Mouse (Mus musculus) left cerebral cortex, adult 2 months (tissue): ENCODE measurements around the gene Arid5a. TPM values are rescaled to one million over a fixed set of nuclear protein-coding genes. Genes with fewer than 3 reads are reported as not detected.

ENCODE experiments used
- DNase-seq, 2 experiments: peaks; one replicate each; pipeline ENCODE4 v3.0.0; 2021 to 2022; ENCODE audit warnings: low spot score in 2 of 2, mixed read lengths in 1 of 2; ENCODE audit errors: extremely low spot score in 1 of 2
- H3K27ac ChIP-seq: fragments of 200-600 bp; 2 replicates; pipeline ENCODE4 v1.8.1; 2022
- H3K4me3 ChIP-seq: fragments of 200-600 bp; 2 replicates; pipeline ENCODE4 v1.8.1; 2022
- CTCF ChIP-seq: fragments of 200-600 bp; IDR thresholded peaks from 2 replicates; pipeline ENCODE4 v1.8.1; 2022; ENCODE audit warnings: antibody characterized with exemption, mild to moderate bottlenecking, moderate library complexity
- intact Hi-C: fragments of 180-260 bp; cut with DNase I; formaldehyde crosslinking; loops from one replicate; pipeline ENCODE4 v1.15.1; 2025
- total RNA-seq, 2 experiments: library from RNA; stranded (reverse); gene quantifications; 2 replicates each; pipeline ENCODE4 v1.2.3; 2021

The Arid5a gene
- total RNA-seq, 2 experiments from 2014 or later = 16.1 to 23.5 TPM

- no peak for DNase-seq
Measured at GRCm38 (mm10) chr1:36308966-36309475, 1.5 kb downstream of the Arid5a start.

DNA sequence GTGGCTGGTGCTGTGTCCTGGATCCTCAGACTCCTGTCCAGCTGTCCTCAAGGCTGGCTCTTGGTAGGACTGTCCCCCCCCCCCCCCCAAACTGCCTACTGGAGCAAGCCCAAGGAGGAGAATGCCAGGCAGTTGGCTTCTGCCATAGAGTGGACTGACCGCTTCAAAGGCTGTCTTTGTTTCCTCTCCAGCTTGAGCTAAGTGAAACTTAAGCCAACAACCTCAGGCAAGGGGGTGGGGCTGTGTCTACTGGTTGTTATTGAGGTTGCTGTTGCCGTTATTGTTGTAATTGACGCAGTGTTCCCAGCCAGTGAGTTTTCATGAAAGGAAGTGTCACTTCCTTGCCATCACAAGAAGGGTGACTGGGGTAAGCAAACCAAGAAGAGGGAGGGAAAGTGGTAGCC is 2.0 kb downstream of the Arid5a start:
- no peak overlapping the region for H3K27ac ChIP-seq
- intact Hi-C loops = no loop called here
- no peak for TF ChIP-seq CTCF
- DNase-seq = peak in 1 of 2 experiments; percentile 44
- peak overlapping the region; percentile 99 for H3K4me3 ChIP-seq

More at GRCm38 (mm10) chr1:36308966-36309475, 1.5 kb downstream of the Arid5a start:
- TF ChIP-seq CTCF = no peak
- intact Hi-C loops = no loop called here
- no peak overlapping the region for H3K27ac ChIP-seq
- H3K4me3 ChIP-seq = peak overlapping the region; percentile 99

GRCm38 (mm10) chr1:36314959-36315775 is 7.6 kb downstream of the Arid5a start:
- DNase-seq = no peak
- no peak for TF ChIP-seq CTCF
- no peak overlapping the region for H3K27ac ChIP-seq
- intact Hi-C loops = no loop called here
- no peak overlapping the region for H3K4me3 ChIP-seq

DNA sequence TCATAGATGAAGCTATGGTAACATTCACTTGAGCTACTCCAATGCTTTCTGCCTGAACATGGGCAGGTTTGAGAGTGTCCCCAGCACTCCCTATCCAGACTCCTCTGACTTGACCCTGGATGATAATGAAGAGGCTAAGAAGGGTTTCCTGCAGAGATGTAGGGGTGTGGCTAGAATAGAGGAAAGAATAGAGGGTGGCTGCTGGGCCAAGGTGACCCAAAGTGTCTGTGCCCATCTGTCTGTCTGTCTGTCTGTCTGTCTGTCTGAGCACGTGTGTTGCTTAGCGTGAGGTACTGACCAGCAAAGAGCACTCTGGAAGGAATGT is 8.2 kb downstream of the Arid5a start:
- no peak for TF ChIP-seq CTCF
- Histone ChIP-seq H3K4me3 (no peak overlapping the region), H3K27ac (no peak overlapping the region)
- DNase-seq = no peak
- intact Hi-C loops = no loop called here

GRCm38 (mm10) chr1:36321164-36321563 is 13.6 kb downstream of the Arid5a start:
- Histone ChIP-seq H3K27ac (no peak overlapping the region), H3K4me3 (no peak overlapping the region)
- intact Hi-C loops = no loop called here
- TF ChIP-seq CTCF = no peak
- no peak for DNase-seq

DNA sequence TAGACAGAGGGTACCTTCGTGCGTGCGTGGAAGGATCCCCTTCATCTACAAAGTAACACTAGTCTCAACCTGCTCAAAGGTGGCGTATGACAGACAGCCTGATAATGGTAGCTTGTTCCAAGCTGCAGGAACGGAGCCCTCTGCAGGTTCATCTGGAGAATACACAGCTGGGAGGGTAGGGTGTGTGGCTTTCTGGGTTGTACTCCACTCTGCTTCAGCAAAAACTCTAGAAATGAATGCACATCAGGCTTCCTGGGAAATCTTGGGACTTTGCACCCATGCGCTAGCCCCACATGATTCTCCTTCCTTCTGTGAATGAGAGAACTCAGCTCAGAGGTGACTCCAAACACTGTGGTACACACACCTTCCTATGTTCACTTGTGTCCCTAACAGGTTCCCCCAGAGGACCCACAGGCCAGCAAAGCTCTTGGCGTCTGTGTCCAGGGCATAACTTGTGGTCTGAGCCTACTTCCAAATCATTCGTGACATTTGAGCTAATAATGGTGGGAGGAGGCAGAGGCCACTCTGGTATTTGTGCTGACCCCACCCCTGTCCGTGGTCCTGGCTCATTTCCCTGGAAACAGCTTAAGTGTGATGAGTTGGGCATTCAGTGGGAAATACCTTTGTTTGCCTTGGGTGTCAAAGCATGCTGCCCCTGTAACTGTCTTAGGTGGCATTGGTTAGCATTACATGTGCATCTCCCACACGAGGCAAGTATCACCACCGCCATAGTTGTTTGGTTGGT is 14.5 kb downstream of the Arid5a start:
- Histone ChIP-seq H3K4me3 (no peak overlapping the region), H3K27ac (no peak overlapping the region)
- peak; percentile 60 for TF ChIP-seq CTCF
- DNase-seq = no peak
- intact Hi-C loops = no loop called here

DNA sequence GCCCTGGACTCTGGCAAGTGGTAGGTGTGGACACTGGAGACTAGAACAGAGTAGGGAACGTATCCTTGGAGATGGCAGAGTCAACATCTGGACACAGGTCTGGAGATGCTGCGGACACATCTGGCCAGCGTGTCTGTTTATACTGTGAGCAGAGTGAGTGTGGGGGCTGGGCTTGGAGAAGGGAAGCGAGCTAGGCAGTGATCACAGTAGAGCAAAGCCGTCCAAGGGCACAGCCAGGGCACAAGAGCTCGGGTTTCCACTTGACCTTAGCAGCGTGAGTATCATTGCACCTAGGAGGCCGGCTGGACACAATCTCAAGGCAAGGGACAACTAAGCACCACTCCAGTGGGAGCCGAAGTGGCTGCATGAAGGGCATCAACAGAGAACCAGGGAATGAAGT is 15.5 kb downstream of the Arid5a start:
- no peak for TF ChIP-seq CTCF
- intact Hi-C loops = no loop called here
- no peak for DNase-seq
- no peak overlapping the region for H3K4me3 ChIP-seq
- H3K27ac ChIP-seq = no peak overlapping the region

GRCm38 (mm10) chr1:36323746-36324448 is 16.4 kb downstream of the Arid5a start:
- intact Hi-C loops = loop anchor here (2.0 kb wide), 1 partner anchor 177 kb away; no protein-coding TSS in a partner anchor
- no peak overlapping the region for H3K27ac ChIP-seq
- peak; percentile 44 to 47 for DNase-seq
- TF ChIP-seq CTCF = peak; percentile 69
- H3K4me3 ChIP-seq = no peak overlapping the region

DNA sequence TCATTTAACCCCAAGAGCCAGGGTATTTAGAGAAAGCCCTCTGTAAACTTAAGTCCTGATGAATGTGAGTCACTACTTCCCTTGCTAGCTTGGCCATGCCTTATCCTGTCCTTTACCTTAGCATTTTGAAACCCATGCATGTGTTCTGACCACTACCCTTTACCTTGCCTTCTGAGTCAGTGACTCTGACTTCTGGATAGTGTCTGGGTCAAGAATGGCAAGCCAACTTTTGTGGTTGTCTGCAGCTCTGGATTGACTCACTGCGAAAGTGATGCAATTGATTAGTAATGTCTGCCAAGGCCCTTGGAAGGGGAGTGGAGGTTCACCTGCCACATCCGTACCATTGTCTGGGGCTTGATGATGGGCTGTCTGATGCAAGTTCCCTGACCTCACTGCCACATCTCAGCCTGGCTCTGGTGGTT is 18.4 kb downstream of the Arid5a start:
- no peak overlapping the region for H3K4me3 ChIP-seq
- no peak overlapping the region for H3K27ac ChIP-seq
- TF ChIP-seq CTCF = no peak
- intact Hi-C loops = loop anchor here (2.0 kb wide), 1 partner anchor 175 kb away; no protein-coding TSS in a partner anchor
- no peak for DNase-seq

GRCm38 (mm10) chr1:36326815-36327214 is 19.3 kb downstream of the Arid5a start:
- intact Hi-C loops = no loop called here
- Histone ChIP-seq H3K4me3 (no peak overlapping the region), H3K27ac (no peak overlapping the region)
- DNase-seq = no peak
- no peak for TF ChIP-seq CTCF

- no peak overlapping the region for H3K27ac ChIP-seq
- intact Hi-C loops = no loop called here
- H3K4me3 ChIP-seq = no peak overlapping the region
- TF ChIP-seq CTCF = no peak
- DNase-seq = no peak
Measured at GRCm38 (mm10) chr1:36331743-36332142, 24.2 kb downstream of the Arid5a start.
